Mouse (Mus musculus) CH12.LX (cell line): Measurements from ENCODE around the gene Vwf.

Experiments
- CTCF ChIP-seq, 2 experiments: IDR thresholded peaks in 1 of 2; conservative IDR thresholded peaks in 1 of 2; 2 replicates each; pipeline ENCODE4 v1.5.1; 2011 to 2012; ENCODE audit warnings: low read depth in 2 of 2, low read length in 2 of 2, improper control_type of control experiment in 1 of 2, inconsistent platforms in 1 of 2, mild to moderate bottlenecking in 1 of 2, moderate library complexity in 1 of 2
- EP300 ChIP-seq: IDR thresholded peaks from 2 replicates; pipeline ENCODE4 v1.6.1; 2011; ENCODE audit warnings: low read length, improper control_type of control experiment
- JUND ChIP-seq: conservative IDR thresholded peaks from 2 replicates; pipeline ENCODE4 v1.6.1; 2011; ENCODE audit warnings: low read depth, low read length, improper control_type of control experiment
- MAX ChIP-seq: IDR thresholded peaks from 2 replicates; pipeline ENCODE4 v1.6.1; 2011; ENCODE audit warnings: low read length, improper control_type of control experiment
- MEF2A ChIP-seq: IDR thresholded peaks from 2 replicates; pipeline ENCODE4 v1.6.1; 2014; ENCODE audit warnings: low read depth, mild to moderate bottlenecking, inconsistent platforms, low read length, improper control_type of control experiment, borderline replicate concordance
- NELFE ChIP-seq: IDR thresholded peaks from 2 replicates; pipeline ENCODE4 v1.6.1; 2011; ENCODE audit warnings: low read depth, low read length, improper control_type of control experiment
- POLR2A ChIP-seq: IDR thresholded peaks from 2 replicates; pipeline ENCODE4 v1.6.1; 2011; ENCODE audit warnings: low read depth, mild to moderate bottlenecking, improper control_type of control experiment, low read length
- USF2 ChIP-seq: conservative IDR thresholded peaks from 2 replicates; pipeline ENCODE4 v1.6.1; 2011; ENCODE audit warnings: low read depth, low read length, improper control_type of control experiment
- ZC3H11A ChIP-seq: IDR thresholded peaks from 2 replicates; pipeline ENCODE4 v1.6.1; 2012; ENCODE audit warnings: low read depth, mild to moderate bottlenecking, inconsistent platforms, low read length, improper control_type of control experiment

GRCm38 (mm10) chr6:125600036-125600558 is 53.5 kb downstream of the Vwf start:
- TF ChIP-seq MAX (no peak), CTCF (conservative IDR thresholded peaks at IDR 0.05 in 1 of 2, IDR thresholded peaks at IDR 0.05 in 1 of 2; ENCODE audit: low read depth in 2 of 2, low read length in 2 of 2) (peak; percentile 93), JUND (no peak), EP300 (no peak), POLR2A (no peak), NELFE (peak; percentile 39; the same call in 1 of the 2 replicates), USF2 (no peak), MEF2A (no peak), ZC3H11A (peak; percentile 89)
